Mouse (Mus musculus): ENCODE measurements around the gene Enah.

GRCm38 (mm10) chr1:182052385-182052784 lies 32.6 kb upstream of the Enah start:
- TF ChIP-seq CTCF (IDR thresholded peaks at IDR 0.05; ENCODE audit: borderline replicate concordance, extremely low read depth, insufficient read depth, insufficient read length) (no peak), POLR2A (IDR thresholded peaks at IDR 0.05; ENCODE audit: borderline replicate concordance, extremely low read depth, insufficient read depth, insufficient read length, poor library complexity, severe bottlenecking) (no peak)
